Mouse (Mus musculus) liver, embryonic 12.5 days (tissue): Measurements from ENCODE around the gene Acd. TPM values are rescaled to one million over a fixed set of nuclear protein-coding genes. Genes with fewer than 3 reads are reported as not detected.

Experiments used
- ATAC-seq: fragments of 200-750 bp; cut with Nextera tagmentation; 2 replicates; pipeline ENCODE4 v1.8.0; 2017; ENCODE audit warnings: moderate number of reproducible peaks, mild to moderate bottlenecking, moderate library complexity
- H3K27ac ChIP-seq: fragments of 300-500 bp; sonication (generic); 2 replicates; pipeline ENCODE4 v1.5.1; 2016; ENCODE audit warnings: mild to moderate bottlenecking
- H3K27me3 ChIP-seq: fragments of 300-500 bp; sonication (generic); replicated peaks from 2 replicates; pipeline ENCODE4 v1.6.1; 2016; ENCODE audit warnings: mild to moderate bottlenecking, moderate library complexity
- H3K36me3 ChIP-seq: fragments of 300-500 bp; sonication (generic); 2 replicates; pipeline ENCODE4 v1.6.1; 2016; ENCODE audit warnings: mild to moderate bottlenecking, moderate library complexity
- H3K4me1 ChIP-seq: fragments of 300-500 bp; sonication (generic); 2 replicates; pipeline ENCODE4 v1.6.1; 2016
- H3K4me2 ChIP-seq: fragments of 300-500 bp; sonication (generic); 2 replicates; pipeline ENCODE4 v1.6.1; 2016; ENCODE audit warnings: mild to moderate bottlenecking, moderate library complexity
- H3K4me3 ChIP-seq: fragments of 300-500 bp; sonication (generic); 2 replicates; pipeline ENCODE4 v1.5.1; 2016; ENCODE audit warnings: mild to moderate bottlenecking, moderate library complexity
- H3K9ac ChIP-seq: fragments of 300-500 bp; sonication (generic); 2 replicates; pipeline ENCODE4 v1.6.1; 2016; ENCODE audit warnings: mild to moderate bottlenecking, moderate library complexity
- H3K9me3 ChIP-seq: fragments of 300-500 bp; sonication (generic); replicated peaks from 2 replicates; pipeline ENCODE4 v1.6.1; 2016; ENCODE audit warnings: mild to moderate bottlenecking, moderate library complexity
- WGBS: fragments of 180-500 bp; shearing (Covaris S2); methylation state at CpG from one replicate; pipeline ENCODE4 v1.1.7; 2016; ENCODE audit not compliant: insufficient replicate concordance; 5-methylcytosine and 5-hydroxymethylcytosine counted together
- polyA plus RNA-seq: library from polyadenylated mRNA; unstranded; fragments of >200 nt; fragmentation: Nextera tagmentation; extraction: Ambion mirVana; gene quantifications from 2 replicates; pipeline ENCODE4 v1.2.1, GENCODE M21; 2016

Gene Acd
- polyA plus RNA-seq, 1 experiment from 2014 or later: 34.1 TPM

- Histone ChIP-seq H3K9ac (no peak overlapping the region), H3K27me3 (peaks cover 3% of the 10 kb centered on the region; the same call in 1 of the 2 replicates), H3K4me3 (no peak overlapping the region), H3K4me1 (peaks cover 13% of the 10 kb centered on the region; the same call in 1 of the 2 replicates), H3K27ac (no peak overlapping the region), H3K36me3 (peaks cover 13% of the 10 kb centered on the region), H3K4me2 (no peak overlapping the region), H3K9me3 (no peaks in the 10 kb centered on the region)
- ATAC-seq: no peak
- 38% methylated on average over 14 of the region's 14 CpGs for WGBS
These were observed 12.6 kb downstream of the Acd start for GRCm38 (mm10) chr8:105688242-105688752.

GRCm38 (mm10) chr8:105687512-105687911, 13.4 kb downstream of the Acd start:
- peaks cover 21% of the 10 kb centered on the region for H3K36me3 ChIP-seq
- WGBS: 65% methylated on average over 8 of the region's 8 CpGs
- no peak for ATAC-seq
- no peak overlapping the region for H3K4me3 ChIP-seq
- H3K4me2 ChIP-seq: no peak overlapping the region
- no peak overlapping the region for H3K9ac ChIP-seq
- H3K27me3 ChIP-seq: peaks cover 3% of the 10 kb centered on the region; the same call in 1 of the 2 replicates
- H3K9me3 ChIP-seq: no peaks in the 10 kb centered on the region
- peaks cover 13% of the 10 kb centered on the region; the same call in 1 of the 2 replicates for H3K4me1 ChIP-seq
- H3K27ac ChIP-seq: no peak overlapping the region

- H3K36me3 ChIP-seq: peaks cover 30% of the 10 kb centered on the region
- peaks cover 13% of the 10 kb centered on the region; the same call in 1 of the 2 replicates for H3K4me1 ChIP-seq
- H3K4me3 ChIP-seq: no peak overlapping the region
- H3K9ac ChIP-seq: no peak overlapping the region
- H3K4me2 ChIP-seq: peak overlapping the region; percentile 51
- WGBS: 67% methylated on average over 6 of the region's 6 CpGs
- 0 out of 2 replicates have a peak overlapping the region, but pooled peaks have one; percentile 13 for H3K27ac ChIP-seq
- no peak for ATAC-seq
- 0 out of 2 replicates have a peak, but pooled peaks cover 3% of the 10 kb centered on the region for H3K27me3 ChIP-seq
- H3K9me3 ChIP-seq: no peaks in the 10 kb centered on the region
These were observed 14.4 kb downstream of the Acd start for GRCm38 (mm10) chr8:105686551-105686950.

- Histone ChIP-seq H3K27ac (0 out of 2 replicates have a peak within 1 kb of the TSS, but pooled peaks have one; percentile 13), H3K9me3 (no peaks in the 10 kb centered on the region), H3K27me3 (0 out of 2 replicates have a peak, but pooled peaks cover 3% of the 10 kb centered on the region), H3K4me3 (peak within 1 kb of the TSS; percentile 6; the same call in 1 of the 2 replicates), H3K4me1 (peaks cover 13% of the 10 kb centered on the region; the same call in 1 of the 2 replicates), H3K36me3 (peaks cover 37% of the 10 kb centered on the region), H3K4me2 (peak within 1 kb of the TSS; percentile 51), H3K9ac (0 out of 2 replicates have a peak within 1 kb of the TSS, but pooled peaks have one; percentile 27)
- 8% methylated on average over 23 of the region's 26 CpGs for WGBS
- ATAC-seq: peak; percentile 36; the same call in 1 of the 2 replicates
These were observed 15.1 kb downstream of the Acd start, which contains the start of gene Carmil2 for GRCm38 (mm10) chr8:105685796-105686308. TSS of gene Carmil2 (plus strand) at chr8:105686274.

GRCm38 (mm10) chr8:105685325-105685724, 15.6 kb downstream of the Acd start:
- Histone ChIP-seq H3K27me3 (0 out of 2 replicates have a peak, but pooled peaks cover 3% of the 10 kb centered on the region), H3K4me3 (no peak overlapping the region), H3K4me1 (peaks cover 13% of the 10 kb centered on the region; the same call in 1 of the 2 replicates), H3K36me3 (peaks cover 43% of the 10 kb centered on the region), H3K4me2 (peak overlapping the region; percentile 51), H3K27ac (no peak overlapping the region), H3K9ac (no peak overlapping the region), H3K9me3 (no peaks in the 10 kb centered on the region)
- ATAC-seq: no peak
- WGBS: 57% methylated on average over 7 of the region's 7 CpGs

GRCm38 (mm10) chr8:105677891-105678290, 23.0 kb downstream of the Acd start:
- no peak overlapping the region for H3K4me3 ChIP-seq
- 84% methylated on average over 1 of the region's 1 CpGs for whole genome bisulfite sequencing
- H3K36me3 ChIP-seq: peaks cover 100% of the 10 kb centered on the region
- H3K27me3 ChIP-seq: no peaks in the 10 kb centered on the region
- no peak overlapping the region for H3K4me2 ChIP-seq
- no peak overlapping the region for H3K9ac ChIP-seq
- no peaks in the 10 kb centered on the region for H3K9me3 ChIP-seq
- H3K4me1 ChIP-seq: no peaks in the 10 kb centered on the region
- no peak overlapping the region for H3K27ac ChIP-seq
- ATAC-seq: no peak

GRCm38 (mm10) chr8:105661167-105661566, 39.7 kb downstream of the Acd start:
- no peak overlapping the region for H3K4me2 ChIP-seq
- H3K27me3 ChIP-seq: no peaks in the 10 kb centered on the region
- 76% methylated on average over 3 of the region's 3 CpGs for WGBS
- H3K9me3 ChIP-seq: no peaks in the 10 kb centered on the region
- no peak for ATAC-seq
- H3K4me3 ChIP-seq: no peak overlapping the region
- H3K27ac ChIP-seq: no peak overlapping the region
- no peaks in the 10 kb centered on the region for H3K4me1 ChIP-seq
- H3K36me3 ChIP-seq: peaks cover 60% of the 10 kb centered on the region
- no peak overlapping the region for H3K9ac ChIP-seq

- Histone ChIP-seq H3K4me1 (no peaks in the 10 kb centered on the region), H3K4me3 (no peak overlapping the region), H3K9ac (no peak overlapping the region), H3K9me3 (no peaks in the 10 kb centered on the region), H3K27me3 (no peaks in the 10 kb centered on the region), H3K4me2 (no peak overlapping the region), H3K27ac (no peak overlapping the region), H3K36me3 (peaks cover 46% of the 10 kb centered on the region)
- no peak for ATAC-seq
These were observed 43.3 kb downstream of the Acd start for GRCm38 (mm10) chr8:105657641-105658040.

GRCm38 (mm10) chr8:105648929-105649328, 52.0 kb downstream of the Acd start:
- H3K27me3 ChIP-seq: no peaks in the 10 kb centered on the region
- H3K27ac ChIP-seq: no peak overlapping the region
- no peak for ATAC-seq
- no peak overlapping the region for H3K4me3 ChIP-seq
- H3K36me3 ChIP-seq: peaks cover 72% of the 10 kb centered on the region
- 0 out of 2 replicates have a peak, but pooled peaks cover 11% of the 10 kb centered on the region for H3K4me1 ChIP-seq
- H3K9me3 ChIP-seq: no peaks in the 10 kb centered on the region
- H3K4me2 ChIP-seq: no peak overlapping the region
- WGBS: 95% methylated on average over 1 of the region's 1 CpGs
- H3K9ac ChIP-seq: no peak overlapping the region

Other genes with a start within 250 kb of the Acd start
- gene Tppp3, start 229.6 kb downstream of the Acd start, polyA plus RNA-seq: 1.2 and 1.4 TPM in 2 replicates
- 4.0 and 4.6 TPM in 2 replicates for gene Zdhhc1, start 204.2 kb downstream of the Acd start, polyA plus RNA-seq
- 6.0 and 6.7 TPM in 2 replicates for gene Hsd11b2, start 182.3 kb downstream of the Acd start, polyA plus RNA-seq
- 47.2 and 51.0 TPM in 2 replicates for gene Atp6v0d1, start 135.1 kb downstream of the Acd start, polyA plus RNA-seq
- gene Ripor1, start 95.8 kb downstream of the Acd start, polyA plus RNA-seq: 14.1 and 14.5 TPM in 2 replicates
- gene Ctcf, start 64.5 kb downstream of the Acd start, polyA plus RNA-seq: 89.0 and 93.5 TPM in 2 replicates
- gene Agrp, start 63.7 kb downstream of the Acd start, polyA plus RNA-seq: 0.22 TPM in 1 of 2 replicates, not detected in the other
- 0.86 TPM in 2 replicates for gene Carmil2, start 14.8 kb downstream of the Acd start, polyA plus RNA-seq
- gene Pard6a, start within 50 bp of the Acd start, polyA plus RNA-seq: 9.2 and 10.8 TPM in 2 replicates
- gene 4933405L10Rik, start 6.6 kb upstream of the Acd start, polyA plus RNA-seq: 0.23 TPM in 1 of 2 replicates, not detected in the other
- 11.2 and 12.4 TPM in 2 replicates for gene Enkd1, start 7.1 kb upstream of the Acd start, polyA plus RNA-seq
- 4.5 and 5.1 TPM in 2 replicates for gene Gfod2, start 57.6 kb upstream of the Acd start, polyA plus RNA-seq
- 37.7 and 37.8 TPM in 2 replicates for gene Ranbp10, start 126.2 kb upstream of the Acd start, polyA plus RNA-seq
- gene Tsnaxip1, start 126.6 kb upstream of the Acd start, polyA plus RNA-seq: 0.12 and 0.19 TPM in 2 replicates
- gene Cenpt, start 152.2 kb upstream of the Acd start, polyA plus RNA-seq: 29.0 and 29.2 TPM in 2 replicates
- 53.0 and 53.2 TPM in 2 replicates for gene Thap11, start 154.0 kb upstream of the Acd start, polyA plus RNA-seq
- gene Nutf2, start 159.5 kb upstream of the Acd start, polyA plus RNA-seq: 180 and 183 TPM in 2 replicates
- 30.1 and 30.9 TPM in 2 replicates for gene Edc4, start 179.8 kb upstream of the Acd start, polyA plus RNA-seq
- 0.29 TPM in 1 of 2 replicates, not detected in the other for gene Nrn1l, start 192.5 kb upstream of the Acd start, polyA plus RNA-seq
- 13.1 and 14.3 TPM in 2 replicates for gene Pskh1, start 199.3 kb upstream of the Acd start, polyA plus RNA-seq
- gene Ctrl, start 232.8 kb upstream of the Acd start, polyA plus RNA-seq: 0.94 and 1.0 TPM in 2 replicates
- 77.2 and 84.6 TPM in 2 replicates for gene Psmb10, start 237.3 kb upstream of the Acd start, polyA plus RNA-seq
- 26.3 and 29.2 TPM in 2 replicates for gene Lcat, start 242.3 kb upstream of the Acd start, polyA plus RNA-seq